Mouse (Mus musculus) adrenal gland, postnatal 25 days (tissue): ENCODE results near the gene Col4a6. TPM values are rescaled to one million over a fixed set of nuclear protein-coding genes. Genes with fewer than 3 reads are reported as not detected.

Source experiments
- DNase-seq: peaks from one replicate; pipeline ENCODE4 v3.0.0; 2021; ENCODE audit warnings: mixed read lengths
- total RNA-seq: library from RNA; stranded (reverse); gene quantifications from 2 replicates; pipeline ENCODE4 v1.2.3, GENCODE M21; 2021

Col4a6 gene
- total RNA-seq, 1 experiment from 2014 or later: 6.4 TPM

GRCm38 (mm10) chrX:141249636-141250035 lies 224.2 kb downstream of the Col4a6 start:
- no peak for DNase-seq

GRCm38 (mm10) chrX:141236564-141237333 lies 237.1 kb downstream of the Col4a6 start:
- no peak for DNase-seq

DNA sequence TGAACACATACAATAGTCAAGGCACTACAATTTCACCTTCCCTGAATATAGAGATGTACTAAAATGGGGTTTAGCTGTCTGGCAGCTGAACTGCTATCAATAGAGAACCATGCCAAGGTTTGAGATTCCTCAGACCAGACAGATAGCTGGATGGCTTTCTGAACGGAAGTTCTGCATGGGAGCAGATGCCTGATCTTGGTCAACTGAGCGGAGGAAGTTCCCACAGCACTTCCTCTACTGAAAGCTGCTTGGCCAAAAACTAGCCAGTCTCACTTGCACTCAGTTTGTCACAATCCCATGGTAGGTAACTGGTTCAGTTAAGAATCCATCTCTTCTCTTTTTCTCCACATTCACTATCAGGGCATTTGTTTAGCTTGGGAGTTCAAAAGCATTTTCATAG lies 245.7 kb downstream of the Col4a6 start:
- no peak for DNase-seq

GRCm38 (mm10) chrX:141212802-141213201 lies 261.1 kb downstream of the Col4a6 start:
- peak; percentile 7 for DNase-seq

DNA sequence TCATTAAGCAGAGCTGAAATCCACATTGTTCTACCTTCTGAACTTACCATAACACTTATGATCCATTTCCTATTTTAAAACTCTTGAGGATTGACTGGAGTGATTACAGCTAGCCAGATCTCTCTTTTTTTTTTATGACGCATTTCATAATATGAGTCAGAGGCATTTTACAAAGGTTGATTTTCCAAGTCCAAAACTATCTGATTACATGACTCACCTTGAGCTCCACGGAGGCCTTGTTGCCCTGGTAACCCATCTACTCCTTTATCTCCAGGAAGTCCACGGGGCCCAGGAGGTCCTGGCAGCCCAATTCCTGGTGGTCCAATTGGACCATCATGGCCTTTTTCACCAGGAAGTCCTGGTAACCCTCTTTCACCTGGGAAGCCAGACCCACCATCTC lies 274.9 kb downstream of the Col4a6 start:
- no peak for DNase-seq

DNA sequence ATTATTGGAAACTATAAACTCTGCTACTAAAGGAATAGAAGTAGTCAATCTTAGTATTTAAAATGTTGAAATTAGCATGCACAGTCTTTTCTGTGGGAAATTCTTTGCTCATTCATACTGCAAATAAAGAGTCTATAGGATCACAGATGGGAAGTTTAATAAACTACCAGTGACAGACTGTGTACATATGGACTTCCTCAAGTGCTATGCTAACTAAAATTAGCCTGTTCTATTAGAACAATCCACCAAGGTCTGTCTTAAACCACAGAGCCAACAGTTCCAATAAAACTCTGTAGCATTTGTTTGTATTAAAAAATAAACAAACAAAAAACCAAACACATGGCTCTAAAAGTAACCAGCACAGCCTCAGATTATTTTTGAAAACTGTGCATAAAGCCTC lies 278.8 kb downstream of the Col4a6 start:
- no peak for DNase-seq

DNA sequence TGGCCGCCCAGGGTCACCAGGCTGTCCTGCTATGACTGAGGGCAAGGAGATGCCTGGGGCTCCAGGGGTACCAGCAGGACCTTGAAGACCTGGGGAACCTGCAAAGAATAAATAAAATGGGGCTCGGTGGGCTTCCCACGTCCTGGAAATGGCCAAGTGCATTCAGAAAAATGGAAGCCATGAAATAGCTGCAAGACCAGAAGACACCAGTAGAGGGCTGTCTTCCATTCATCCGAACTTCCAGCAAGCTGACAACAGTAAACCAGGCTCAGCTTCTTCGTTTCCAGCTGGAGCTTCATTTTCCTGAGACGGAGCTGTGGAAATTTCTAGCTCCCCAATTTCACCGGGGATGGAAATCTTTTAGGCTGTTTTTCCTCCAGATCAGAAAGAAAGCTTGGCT lies 298.5 kb downstream of the Col4a6 start:
- no peak for DNase-seq

DNA sequence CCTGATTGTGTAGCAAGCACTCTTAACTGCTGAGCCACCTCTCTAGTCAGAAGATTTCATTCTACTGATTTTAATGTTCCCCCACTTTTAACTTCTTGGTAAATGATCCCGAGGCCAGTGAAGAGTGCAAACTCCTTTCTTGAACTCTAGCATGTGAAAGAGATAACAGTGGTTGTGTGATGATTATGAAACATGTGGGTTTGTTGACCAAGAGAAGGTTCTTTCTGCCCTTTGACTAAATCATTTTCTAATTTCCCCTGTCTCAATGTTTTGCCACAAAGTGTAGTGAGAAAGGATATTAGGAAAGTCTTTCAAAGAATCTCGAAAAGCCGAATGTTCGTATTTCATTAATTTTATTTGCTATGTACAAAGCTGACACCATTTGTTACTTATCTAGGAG lies 308.8 kb downstream of the Col4a6 start:
- no peak for DNase-seq

DNA sequence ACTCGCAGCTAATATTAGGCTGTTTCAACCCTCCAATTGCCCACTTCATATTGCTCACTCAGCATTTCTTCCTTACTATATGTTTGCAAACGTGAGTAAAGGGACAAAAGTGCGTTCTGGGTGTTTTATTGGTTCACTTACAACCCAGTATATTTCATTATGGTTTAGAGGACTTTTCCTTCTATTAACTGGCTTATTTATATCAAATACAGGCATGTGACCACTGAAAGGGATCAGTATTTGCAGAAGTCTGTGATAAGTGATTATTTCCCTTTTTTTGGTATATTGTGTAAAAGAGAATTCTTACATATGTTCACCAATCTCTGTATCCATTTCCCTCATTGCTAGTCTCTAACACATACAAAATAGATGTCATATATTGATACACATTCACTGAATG lies 313.5 kb downstream of the Col4a6 start:
- DNase-seq: no peak

DNA sequence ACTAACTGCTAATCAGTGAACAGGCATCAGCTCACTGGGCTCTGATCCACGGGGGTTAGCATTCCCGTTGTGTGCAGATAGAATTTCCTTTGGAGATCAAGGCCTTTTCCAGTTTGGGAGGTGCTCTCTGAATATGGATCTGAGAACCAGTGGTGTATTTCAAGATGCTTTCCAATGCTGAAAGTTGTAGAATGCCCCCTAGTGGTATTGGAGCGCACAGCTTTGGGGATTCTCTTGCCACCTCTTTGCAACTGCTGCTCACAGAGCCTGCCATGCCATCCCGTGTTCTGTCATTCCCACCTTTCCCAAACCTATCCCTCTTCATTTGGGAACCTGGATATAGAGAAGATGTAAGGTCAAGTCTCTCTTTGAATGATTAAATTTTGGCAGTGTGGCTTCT lies 315.7 kb downstream of the Col4a6 start:
- no peak for DNase-seq

DNA sequence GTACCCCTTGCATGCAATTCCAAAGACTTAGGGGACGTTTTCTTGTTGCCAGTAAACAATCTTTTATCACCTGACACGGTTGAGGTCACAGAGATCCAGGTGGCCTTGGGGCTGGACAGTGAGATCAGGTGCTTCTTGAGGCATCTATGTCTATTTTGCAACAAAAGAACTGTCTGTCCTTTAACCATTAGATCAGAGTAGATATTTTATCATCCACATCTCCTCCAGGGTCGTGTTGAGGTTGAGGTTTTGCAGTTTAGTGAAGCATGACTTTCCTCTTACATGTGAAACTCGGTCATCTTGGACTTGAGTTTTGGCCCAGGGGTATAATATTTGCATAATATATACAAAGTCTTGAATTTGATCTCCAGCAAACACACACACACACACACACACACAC lies 316.2 kb downstream of the Col4a6 start:
- DNase-seq: no peak

DNA sequence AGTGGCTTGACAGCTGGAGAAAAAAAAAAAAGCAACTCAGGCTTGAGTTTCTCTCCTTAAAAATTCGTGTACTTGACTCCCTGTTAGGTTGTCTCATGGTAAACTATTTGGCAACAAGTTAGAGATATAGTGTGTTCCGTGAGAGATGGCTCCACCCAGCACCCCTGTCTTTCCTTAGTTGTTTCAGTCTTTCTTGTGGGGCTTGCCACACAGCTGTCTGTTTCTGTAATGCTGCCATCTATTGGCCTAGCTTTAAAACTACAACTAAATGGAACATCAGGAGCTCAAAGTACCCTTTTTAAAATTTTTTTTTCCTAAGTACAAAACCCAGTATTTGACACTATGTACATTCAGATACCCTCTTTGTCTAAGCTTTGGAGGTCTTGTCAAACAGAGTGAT lies 317.2 kb downstream of the Col4a6 start:
- no peak for DNase-seq

DNA sequence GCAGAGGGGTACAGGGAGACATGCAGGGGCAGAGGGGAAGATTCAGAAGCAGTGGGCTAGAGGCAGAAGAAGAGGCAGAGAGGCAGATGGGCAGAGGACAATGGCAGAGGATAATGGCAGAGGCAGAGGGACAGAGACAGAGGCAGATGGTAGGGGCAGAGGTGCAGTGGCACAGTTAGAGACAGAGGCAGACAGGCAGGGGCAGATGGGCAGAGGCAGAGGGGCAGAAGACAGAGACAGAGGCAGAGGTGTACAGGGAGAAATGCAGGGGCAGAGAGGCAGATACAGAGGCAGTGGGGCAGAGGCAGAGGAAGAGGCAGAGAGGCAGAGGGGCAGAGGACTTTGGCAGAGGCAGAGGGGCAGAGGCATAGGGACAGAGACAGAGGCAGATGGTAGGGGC lies 322.7 kb downstream of the Col4a6 start:
- DNase-seq: no peak

DNA sequence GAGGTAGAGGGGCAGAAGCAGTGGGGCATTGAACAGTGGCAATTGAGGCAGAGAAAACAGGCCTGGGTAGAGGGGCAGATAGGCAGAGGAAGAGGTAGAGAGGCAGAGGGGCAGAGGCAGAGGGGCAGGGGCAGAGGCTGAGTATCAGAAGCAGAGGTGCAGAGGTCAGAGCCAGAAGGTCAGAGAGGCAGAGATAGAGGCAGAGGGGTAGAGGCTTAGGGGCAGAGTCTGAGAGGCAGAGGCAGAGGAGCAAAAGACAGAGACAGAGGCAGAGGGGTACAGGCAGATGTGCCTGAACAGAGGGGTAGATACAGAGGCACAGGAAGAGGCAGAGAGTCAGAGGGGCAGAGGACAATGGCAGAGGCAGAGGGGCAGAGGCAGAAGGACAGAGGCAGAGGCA lies 323.6 kb downstream of the Col4a6 start:
- no peak for DNase-seq

DNA sequence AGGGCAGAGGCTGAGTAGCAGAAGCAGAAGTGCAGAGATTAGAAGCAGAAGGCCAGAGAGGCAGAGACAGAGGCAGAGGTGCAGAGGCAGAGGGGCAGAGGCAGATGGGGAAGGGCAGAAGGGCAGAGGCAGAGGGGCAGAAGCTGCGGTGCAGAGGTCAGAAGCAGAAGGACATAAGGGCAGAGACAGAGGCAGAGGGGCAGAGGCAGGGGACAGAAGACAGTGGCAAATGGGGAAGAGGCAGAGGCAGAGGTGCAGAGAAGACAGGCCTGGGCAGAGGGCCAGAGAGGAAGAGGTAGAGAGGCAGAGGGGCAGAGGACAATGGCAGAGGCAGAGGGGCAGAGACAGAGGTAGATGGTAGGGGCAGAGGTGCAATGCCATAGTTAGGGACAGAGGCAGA lies 324.2 kb downstream of the Col4a6 start:
- no peak for DNase-seq

Other genes starting within 250 kb of the Col4a6 start
- 29.4 and 31.6 TPM in 2 replicates for gene Col4a5, start 1.3 kb upstream of the Col4a6 start, total RNA-seq